Mouse (Mus musculus): ENCODE measurements around the gene Gm36079. TPM values are rescaled to one million over a fixed set of nuclear protein-coding genes. Genes with fewer than 3 reads are reported as not detected.

The Gm36079 gene
- total RNA-seq, 2 experiments from 2014 or later, result not detected

Other genes starting within 250 kb of the Gm36079 start
- 10 to 100 TPM; 46.1 to 47.6 TPM for gene Zfp131, start 236.1 kb downstream of the Gm36079 start, total RNA-seq (2021)
- gene AF067063, start 196.8 kb downstream of the Gm36079 start, total RNA-seq (2021), result not detected
- not detected for gene D13Ertd608e, start 191.0 kb downstream of the Gm36079 start, total RNA-seq (2021)
- gene Tcstv1, start 132.2 kb downstream of the Gm36079 start, total RNA-seq (2021), result not detected
- not detected for gene Gm21761, start 97.7 kb downstream of the Gm36079 start, total RNA-seq (2021)
- not detected for gene B020031M17Rik, start 76.2 kb downstream of the Gm36079 start, total RNA-seq (2021)
- gene Gm21188, start 25.2 kb upstream of the Gm36079 start, total RNA-seq (2021), result under 1 TPM in 1 of 2 experiments, not detected in 1; 0.94 TPM
- not detected for gene Gm20767, start 113.2 kb upstream of the Gm36079 start, total RNA-seq (2021)
- gene Gm21818, start 145.4 kb upstream of the Gm36079 start, total RNA-seq (2021), result not detected
- not detected for gene Gm21762, start 188.9 kb upstream of the Gm36079 start, total RNA-seq (2021)
- not detected for gene Gm21731, start 212.1 kb upstream of the Gm36079 start, total RNA-seq (2021)
- gene AF067061, start 236.1 kb upstream of the Gm36079 start, total RNA-seq (2021), result not detected